Mouse (Mus musculus) brown adipose tissue, adult 24 weeks (tissue): ENCODE results near the gene Irak2. TPM values are rescaled to one million over a fixed set of nuclear protein-coding genes. Genes with fewer than 3 reads are reported as not detected.

Experiments used
- H3K27ac ChIP-seq: fragments of 200-500 bp; replicated peaks from 2 replicates; pipeline ENCODE4 v1.5.1; 2012; ENCODE audit warnings: low read depth, mild to moderate bottlenecking, low read length
- H3K4me1 ChIP-seq: fragments of 200-500 bp; 2 replicates; pipeline ENCODE4 v1.6.1; 2012; ENCODE audit warnings: low read length, mixed read lengths; ENCODE audit not compliant: control insufficient read depth, insufficient read depth, insufficient read length
- H3K4me3 ChIP-seq: fragments of 200-500 bp; 2 replicates; pipeline ENCODE4 v1.5.1; 2012; ENCODE audit warnings: low read depth, mild to moderate bottlenecking, low read length, moderate library complexity; ENCODE audit not compliant: insufficient read depth
- polyA plus RNA-seq: library from polyadenylated mRNA; stranded (reverse); fragments of >200 nt; gene quantifications from 2 replicates; pipeline ENCODE4 v1.2.4, GENCODE M21; 2012; ENCODE audit not compliant: missing spikeins, insufficient read depth, insufficient read length

Irak2 gene
- polyA plus RNA-seq, 1 experiment = 19.7 TPM

GRCm38 (mm10) chr6:113672989-113673388 is 34.7 kb downstream of the Irak2 start:
- Histone ChIP-seq H3K4me3 (no peak overlapping the region), H3K4me1 (peaks cover 13% of the 10 kb centered on the region; the same call in 1 of the 2 replicates), H3K27ac (no peak overlapping the region)

- no peak overlapping the region for H3K4me3 ChIP-seq
- peaks cover 4% of the 10 kb centered on the region; the same call in 1 of the 2 replicates for H3K4me1 ChIP-seq
- no peak overlapping the region for H3K27ac ChIP-seq
Measured at GRCm38 (mm10) chr6:113675234-113675633, 37.0 kb downstream of the Irak2 start.

GRCm38 (mm10) chr6:113675991-113676390 is 37.7 kb downstream of the Irak2 start:
- Histone ChIP-seq H3K27ac (no peak overlapping the region), H3K4me1 (peaks cover 10% of the 10 kb centered on the region), H3K4me3 (no peak overlapping the region)

GRCm38 (mm10) chr6:113677070-113677734 is 38.9 kb downstream of the Irak2 start:
- H3K27ac ChIP-seq = peak overlapping the region; percentile 52
- H3K4me1 ChIP-seq = peaks cover 11% of the 10 kb centered on the region
- no peak overlapping the region for H3K4me3 ChIP-seq

- Histone ChIP-seq H3K4me1 (peaks cover 11% of the 10 kb centered on the region), H3K27ac (no peak overlapping the region; the same call in 1 of the 2 replicates), H3K4me3 (no peak overlapping the region)
Measured at GRCm38 (mm10) chr6:113678246-113679012, 40.2 kb downstream of the Irak2 start.

- Histone ChIP-seq H3K4me3 (no peak overlapping the region), H3K4me1 (peaks cover 11% of the 10 kb centered on the region), H3K27ac (peak overlapping the region; percentile 80)
Measured at GRCm38 (mm10) chr6:113679993-113680566, 41.8 kb downstream of the Irak2 start.

- Histone ChIP-seq H3K4me3 (no peak overlapping the region), H3K27ac (peak overlapping the region; percentile 36), H3K4me1 (peaks cover 11% of the 10 kb centered on the region)
Measured at GRCm38 (mm10) chr6:113681271-113681670, 43.0 kb downstream of the Irak2 start.

GRCm38 (mm10) chr6:113683081-113683825 is 45.0 kb downstream of the Irak2 start:
- no peak overlapping the region for H3K27ac ChIP-seq
- no peak overlapping the region for H3K4me3 ChIP-seq
- peaks cover 9% of the 10 kb centered on the region for H3K4me1 ChIP-seq

GRCm38 (mm10) chr6:113686551-113687125 is 48.4 kb downstream of the Irak2 start:
- no peak overlapping the region for H3K4me3 ChIP-seq
- H3K4me1 ChIP-seq = peaks cover 14% of the 10 kb centered on the region
- no peak overlapping the region; the same call in 1 of the 2 replicates for H3K27ac ChIP-seq

GRCm38 (mm10) chr6:113690008-113690399 is 51.7 kb downstream of the Irak2 start:
- H3K27ac ChIP-seq = peak overlapping the region; percentile 97
- H3K4me3 ChIP-seq = no peak overlapping the region
- H3K4me1 ChIP-seq = peaks cover 14% of the 10 kb centered on the region

- Histone ChIP-seq H3K4me1 (peaks cover 14% of the 10 kb centered on the region), H3K27ac (peak overlapping the region; percentile 97), H3K4me3 (peak overlapping the region; percentile 39)
Measured at GRCm38 (mm10) chr6:113690400-113691083, 52.3 kb downstream of the Irak2 start.

GRCm38 (mm10) chr6:113691084-113691462 is 52.8 kb downstream of the Irak2 start:
- H3K4me3 ChIP-seq = peak overlapping the region; percentile 39
- H3K27ac ChIP-seq = peak overlapping the region; percentile 97
- H3K4me1 ChIP-seq = peaks cover 17% of the 10 kb centered on the region

- Histone ChIP-seq H3K27ac (peak overlapping the region; percentile 82), H3K4me1 (peaks cover 19% of the 10 kb centered on the region), H3K4me3 (no peak overlapping the region)
Measured at GRCm38 (mm10) chr6:113692661-113693133, 54.4 kb downstream of the Irak2 start.

GRCm38 (mm10) chr6:113693377-113693776 is 55.1 kb downstream of the Irak2 start:
- Histone ChIP-seq H3K4me3 (no peak overlapping the region), H3K4me1 (peaks cover 19% of the 10 kb centered on the region), H3K27ac (peak overlapping the region; percentile 21)
